Comparison of ENCODE assay signal across 10 mouse cellular contexts in genomic region chr19:12467436-12467835, GRCm38 (mm10). TPM values are rescaled to one million over a fixed set of nuclear protein-coding genes. Genes with fewer than 3 reads are reported as not detected.
A peak's percentile ranks its signal among the peaks of the same experiment; 100 is the strongest.
DNase-seq lines count a peak whose midpoint lies in the region; ATAC-seq and TF ChIP-seq lines count a peak whose summit lies in the region.
"Had no signal": no experiment of that assay in that cellular context is flagged by ENCODE, and none has a peak within 500 bp of the region (broad histone marks: within the 10 kb centered on the region; RNA-seq: fewer than 3 reads in every experiment).

No protein-coding gene starts in this region.

- H3K36me3 ChIP-seq in liver, embryonic 14.5 days (replicated peaks; ENCODE audit: control insufficient read depth, insufficient read depth, low read depth) = no peaks in the 10 kb centered on the region

- TF ChIP-seq CTCF in liver, embryonic 14.5 days (IDR thresholded peaks at IDR 0.05; ENCODE audit: low read depth) = peak; percentile 61

- no peak for TF ChIP-seq EP300 in liver, embryonic 14.5 days (IDR thresholded peaks at IDR 0.05; ENCODE audit: low read depth)

- no peaks in the 10 kb centered on the region for H3K4me1 ChIP-seq in liver, embryonic 14.5 days (replicated peaks; ENCODE audit: control insufficient read depth in 2 of 2, insufficient read depth in 2 of 2, low read length in 1 of 2)

- H3K4me3 ChIP-seq in liver, embryonic 14.5 days (ENCODE audit: insufficient read depth in 1 of 2, low read depth in 2 of 2, low read length in 2 of 2) = no peak overlapping the region

- no peak overlapping the region for H3K4me2 ChIP-seq in liver, embryonic 14.5 days (ENCODE audit: low read depth)

- H3K27me3 ChIP-seq in liver, embryonic 14.5 days (ENCODE audit: control insufficient read depth, insufficient read depth, low read length) = no peaks in the 10 kb centered on the region

- no peak for ATAC-seq in liver, embryonic 14.5 days (ENCODE audit: insufficient read depth)
- ATAC-seq in monocyte, adult 5-6 weeks (replicated peaks; ENCODE audit: insufficient number of reproducible peaks, low FRiP score, low TSS enrichment, poor library complexity, severe bottlenecking) = no peak

- 65% methylated on average over 5 of the region's 5 CpGs for WGBS in liver, embryonic 14.5 days (ENCODE audit: insufficient replicate concordance)

- no peak overlapping the region for H3K9ac ChIP-seq in liver, embryonic 14.5 days (replicated peaks)

- no peak overlapping the region for H3K27ac ChIP-seq in liver, embryonic 14.5 days

- peak; percentile 77 for DNase-seq in adrenal gland, postnatal 14 days
- no peak for DNase-seq in adrenal gland, postnatal 4 days (ENCODE audit: low spot score in 2 of 2)
- DNase-seq in layer of hippocampus, postnatal 10 days (ENCODE audit: low spot score in 2 of 2) = peak; percentile 57 to 59
- DNase-seq in layer of hippocampus, adult 8-10 months (ENCODE audit: low spot score in 2 of 2) = no peak
- peak; percentile 59 for DNase-seq in MN1 (ENCODE audit: low spot score)
- DNase-seq in liver, embryonic 14.5 days (ENCODE audit: low read depth in 3 of 3, low spot score in 3 of 3) = no peak
- DNase-seq in frontal cortex, postnatal 25 days (ENCODE audit: low spot score in 2 of 2) = no peak

- H3K9me3 ChIP-seq in liver, embryonic 14.5 days (ENCODE audit: control insufficient read depth, low read length) = no peaks in the 10 kb centered on the region

RNA-seq across cellular contexts. Expression of gene Mpeg1, which starts 6.9 kb away (rescaled TPM):
- 10.8 and 18.2 TPM in 2 replicates for total RNA-seq in adrenal gland, postnatal 14 days (2021)
- total RNA-seq in adrenal gland, postnatal 4 days (2021) = 10 to 100 TPM; 22.3 to 23.5 TPM
- total RNA-seq in layer of hippocampus, postnatal 10 days (2021) = 1 to 10 TPM; 4.6 to 4.8 TPM
- total RNA-seq in layer of hippocampus, adult 8-10 months (2022) = 100 to 1,000 TPM in 2 of 4 experiments, 1 to 10 TPM in 2; 7.5 to 158 (median 61.7) TPM
- 4.0 and 5.9 TPM in 2 replicates for polyA plus RNA-seq in liver, embryonic 14.5 days (2012; rRNA removed)
- polyA plus RNA-seq in liver, embryonic 14.5 days (2014; fragmentation: Nextera tagmentation; extraction: Ambion mirVana) = 1.8 and 2.0 TPM in 2 replicates
- 282 to 374 TPM (median 353 TPM) in 3 replicates for total RNA-seq in monocyte, adult 5-6 weeks (2017)

RNA-seq across cellular contexts. Expression of gene Dtx4, which starts 33.8 kb away (rescaled TPM):
- total RNA-seq in adrenal gland, postnatal 14 days (2021) = 19.7 and 24.6 TPM in 2 replicates
- total RNA-seq in adrenal gland, postnatal 4 days (2021) = 10 to 100 TPM; 32.1 to 33.4 TPM
- 10 to 100 TPM; 48.1 to 55.5 TPM for total RNA-seq in layer of hippocampus, postnatal 10 days (2021)
- 10 to 100 TPM; 37.1 to 40.9 (median 39.5) TPM for total RNA-seq in layer of hippocampus, adult 8-10 months (2022)
- polyA plus RNA-seq in liver, embryonic 14.5 days (2012; rRNA removed) = 1.5 TPM in 2 replicates
- polyA plus RNA-seq in liver, embryonic 14.5 days (2014; fragmentation: Nextera tagmentation; extraction: Ambion mirVana) = 1.6 and 1.9 TPM in 2 replicates
- 2.6 to 4.2 TPM (median 2.7 TPM) in 3 replicates for total RNA-seq in monocyte, adult 5-6 weeks (2017)

RNA-seq across cellular contexts. Expression of gene Pfpl, which starts 39.7 kb away (rescaled TPM):
- total RNA-seq in adrenal gland, postnatal 14 days (2021) = not detected in 2 replicates
- total RNA-seq in adrenal gland, postnatal 4 days (2021) = not detected
- not detected for total RNA-seq in layer of hippocampus, postnatal 10 days (2021)
- not detected for total RNA-seq in layer of hippocampus, adult 8-10 months (2022)
- not detected in 2 replicates for polyA plus RNA-seq in liver, embryonic 14.5 days (2012; rRNA removed)
- not detected in 2 replicates for polyA plus RNA-seq in liver, embryonic 14.5 days (2014; fragmentation: Nextera tagmentation; extraction: Ambion mirVana)
- total RNA-seq in monocyte, adult 5-6 weeks (2017) = not detected in 3 replicates
- total RNA-seq: heart, adult 18-20 months had no signal
- polyA plus RNA-seq: lung, embryonic 16.5 days had no signal

RNA-seq across cellular contexts. Expression of gene Olfr1441, which starts 50.2 kb away (rescaled TPM):
- not detected in 2 replicates for total RNA-seq in adrenal gland, postnatal 14 days (2021)
- not detected for total RNA-seq in adrenal gland, postnatal 4 days (2021)
- total RNA-seq in layer of hippocampus, postnatal 10 days (2021) = not detected
- not detected for total RNA-seq in layer of hippocampus, adult 8-10 months (2022)
- not detected in 2 replicates for polyA plus RNA-seq in liver, embryonic 14.5 days (2012; rRNA removed)
- polyA plus RNA-seq in liver, embryonic 14.5 days (2014; fragmentation: Nextera tagmentation; extraction: Ambion mirVana) = not detected in 2 replicates
- total RNA-seq in monocyte, adult 5-6 weeks (2017) = not detected in 3 replicates
- total RNA-seq: heart, adult 18-20 months had no signal
- polyA plus RNA-seq: lung, embryonic 16.5 days had no signal

Comparison
In these comparisons a context has a peak if more than half of its experiments do, and no peak if none do; other contexts are left out.
1. DNase-seq: peak in adrenal gland, postnatal 14 days (single experiment), layer of hippocampus, postnatal 10 days (2 of 2) and MN1 (single experiment); none in adrenal gland, postnatal 4 days (0 of 2), layer of hippocampus, adult 8-10 months (0 of 2), liver, embryonic 14.5 days (0 of 3) and frontal cortex, postnatal 25 days (0 of 2).